In genomic region chr9:5345291-5345898, GRCm38 (mm10) we compare ENCODE assay signal across 11 mouse cellular contexts. TPM values are rescaled to one million over a fixed set of nuclear protein-coding genes. Genes with fewer than 3 reads are reported as not detected.
DNase-seq lines count a peak whose midpoint lies in the region; ATAC-seq lines count a peak whose summit lies in the region.
"Had no signal": no experiment of that assay in that cellular context is flagged by ENCODE, and none has a peak within 500 bp of the region (broad histone marks: within the 10 kb centered on the region; RNA-seq: fewer than 3 reads in every experiment).

TSS of gene Casp12 (plus strand) at chr9:5345430.

- no peaks in the 10 kb centered on the region for H3K9me3 ChIP-seq in kidney, embryonic 15.5 days (replicated peaks)

- H3K9ac ChIP-seq in kidney, embryonic 15.5 days = no peak within 1 kb of the TSS

- WGBS in kidney, embryonic 15.5 days = 61% methylated on average over 4 of the region's 4 CpGs

- no peaks in the 10 kb centered on the region for H3K27me3 ChIP-seq in kidney, embryonic 15.5 days

- H3K27ac ChIP-seq in kidney, embryonic 15.5 days = peak within 1 kb of the TSS; percentile 39

- H3K4me3 ChIP-seq in kidney, embryonic 15.5 days (replicated peaks) = no peak within 1 kb of the TSS

- no peaks in the 10 kb centered on the region for H3K36me3 ChIP-seq in kidney, embryonic 15.5 days

- peak within 1 kb of the TSS; percentile 28; the same call in 1 of the 2 replicates for H3K4me2 ChIP-seq in kidney, embryonic 15.5 days

- no peaks in the 10 kb centered on the region for H3K4me1 ChIP-seq in kidney, embryonic 15.5 days

- ATAC-seq in kidney, embryonic 15.5 days (replicated peaks; ENCODE audit: low FRiP score) = no peak
- ATAC-seq in erythroid progenitor cell, adult 5-6 weeks (replicated peaks; ENCODE audit: low FRiP score, poor library complexity, severe bottlenecking) = no peak

- peak; percentile 59 for DNase-seq in gastrocnemius, adult 18-20 months (ENCODE audit: low spot score)
- no peak for DNase-seq in gastrocnemius, postnatal 10 days
- peak in 1 of 2 experiments; percentile 29 for DNase-seq in gastrocnemius, postnatal 4 days (ENCODE audit: low spot score in 2 of 2)
- DNase-seq in ovary, postnatal 14 days (ENCODE audit: low spot score) = peak; percentile 9
- DNase-seq in layer of hippocampus, postnatal 36 days = no peak
- DNase-seq in cerebellum, adult 18-20 months = no peak
- DNase-seq: cerebellum, postnatal 25 days; right cerebral cortex, postnatal 25 days had no signal

RNA-seq across cellular contexts. Expression of gene Casp12, which starts in this region (rescaled TPM):
- total RNA-seq in gastrocnemius, adult 18-20 months (2021) = 1 to 10 TPM; 5.5 to 7.2 TPM
- total RNA-seq in gastrocnemius, postnatal 10 days (2021) = 1 to 10 TPM; 7.5 to 8.4 TPM
- total RNA-seq in gastrocnemius, postnatal 4 days (2021) = 10 to 100 TPM; 10.5 to 14.7 TPM
- polyA plus RNA-seq in kidney, embryonic 15.5 days (2015; fragmentation: Nextera tagmentation; extraction: Ambion mirVana) = 4.3 and 5.8 TPM in 2 replicates
- total RNA-seq in layer of hippocampus, postnatal 36 days (2021) = 1 to 10 TPM in 1 of 2 experiments, under 1 TPM in 1; 0.53 to 1.1 TPM
- not detected in 2 replicates for total RNA-seq in erythroid progenitor cell, adult 5-6 weeks (2015; ENCODE audit: low replicate concordance)
- 2.5 TPM in 1 of 2 replicates, not detected in the other for total RNA-seq in erythroid progenitor cell, adult 5-6 weeks (2017; ENCODE audit: low replicate concordance)
- polyA plus RNA-seq: limb, embryonic 11.5 days had no signal

Comparison
In these comparisons a context has a peak if more than half of its experiments do, and no peak if none do; other contexts are left out.
1. DNase-seq: peak in gastrocnemius, adult 18-20 months (single experiment) and ovary, postnatal 14 days (single experiment); none in gastrocnemius, postnatal 10 days (single experiment), layer of hippocampus, postnatal 36 days (0 of 2) and cerebellum, adult 18-20 months (0 of 2).